Mouse (Mus musculus): ENCODE results near the gene Olfr1367. TPM values are rescaled to one million over a fixed set of nuclear protein-coding genes. Genes with fewer than 3 reads are reported as not detected.
"Not testable (repeated sequence)": the region's sequence is repeated elsewhere in the genome, so short reads cannot be mapped to it uniquely, and the experiment has no call there.

Olfr1367 gene
- polyA plus RNA-seq, 1 experiment from 2014 or later = not detected

- no peak overlapping the region for H3K4me2 ChIP-seq
- peaks cover 3% of the 10 kb centered on the region for H3K4me1 ChIP-seq (ENCODE audit: control insufficient read depth, insufficient read depth, low read length)
- no peaks in the 10 kb centered on the region for H3K9me3 ChIP-seq (replicated peaks; ENCODE audit: control insufficient read depth, low read length)
- H3K9ac ChIP-seq (ENCODE audit: low read depth, low read length) = no peak overlapping the region
- no peak overlapping the region for H3K4me3 ChIP-seq (ENCODE audit: low read depth, low read length)
- no peaks in the 10 kb centered on the region for H3K27me3 ChIP-seq (ENCODE audit: control insufficient read depth, insufficient read depth, low read length)
- 49% methylated on average over 6 of the region's 6 CpGs for WGBS (ENCODE audit: insufficient replicate concordance)
- H3K36me3 ChIP-seq (ENCODE audit: control insufficient read depth, insufficient read depth, low read length) = peaks cover 10% of the 10 kb centered on the region
- H3K27ac ChIP-seq (ENCODE audit: low read depth, low read length) = no peak overlapping the region
- no peak for ATAC-seq (replicated peaks; ENCODE audit: insufficient number of reproducible peaks, low FRiP score, low TSS enrichment)
Measured at GRCm38 (mm10) chr13:21366635-21367034, 19.9 kb downstream of the Olfr1367 start.

GRCm38 (mm10) chr13:21372700-21373099, 26.0 kb downstream of the Olfr1367 start:
- Histone ChIP-seq H3K27me3 (ENCODE audit: control insufficient read depth, insufficient read depth, low read length) (no peaks in the 10 kb centered on the region), H3K9me3 (replicated peaks; ENCODE audit: control insufficient read depth, low read length) (no peaks in the 10 kb centered on the region), H3K36me3 (ENCODE audit: control insufficient read depth, insufficient read depth, low read length) (peaks cover 7% of the 10 kb centered on the region), H3K9ac (ENCODE audit: low read depth, low read length) (no peak overlapping the region), H3K27ac (ENCODE audit: low read depth, low read length) (no peak overlapping the region), H3K4me2 (no peak overlapping the region), H3K4me1 (ENCODE audit: control insufficient read depth, insufficient read depth, low read length) (no peaks in the 10 kb centered on the region), H3K4me3 (ENCODE audit: low read depth, low read length) (no peak overlapping the region)
- no peak for ATAC-seq (replicated peaks; ENCODE audit: insufficient number of reproducible peaks, low FRiP score, low TSS enrichment)
- 81% methylated on average over 2 of the region's 2 CpGs for WGBS (ENCODE audit: insufficient replicate concordance)

DNA sequence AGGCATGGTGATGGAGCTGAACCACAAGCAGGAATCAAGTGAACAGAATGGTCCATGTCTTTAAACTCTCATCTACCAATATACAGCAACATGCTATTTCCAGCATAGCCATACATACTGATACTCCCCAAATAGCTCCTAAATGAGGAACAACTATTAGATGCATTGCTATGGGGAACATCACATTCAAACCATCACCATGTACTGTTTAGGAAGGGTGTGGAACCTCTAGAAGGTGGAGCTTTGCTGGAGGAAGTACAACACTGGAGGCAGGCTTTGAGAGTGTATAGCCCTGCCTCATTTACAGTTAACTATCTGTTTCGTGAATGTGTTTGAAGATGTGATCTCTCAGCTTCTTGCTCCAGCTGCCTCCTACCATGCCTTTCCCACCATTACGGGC, 31.1 kb downstream of the Olfr1367 start:
- Histone ChIP-seq H3K27ac (ENCODE audit: low read depth, low read length) (no peak overlapping the region), H3K4me3 (ENCODE audit: low read depth, low read length) (no peak overlapping the region), H3K36me3 (ENCODE audit: control insufficient read depth, insufficient read depth, low read length) (no peaks in the 10 kb centered on the region), H3K9me3 (replicated peaks; ENCODE audit: control insufficient read depth, low read length) (no peaks in the 10 kb centered on the region), H3K9ac (ENCODE audit: low read depth, low read length) (no peak overlapping the region), H3K4me1 (ENCODE audit: control insufficient read depth, insufficient read depth, low read length) (no peaks in the 10 kb centered on the region), H3K27me3 (ENCODE audit: control insufficient read depth, insufficient read depth, low read length) (no peaks in the 10 kb centered on the region), H3K4me2 (no peak overlapping the region)
- 86% methylated on average over 2 of the region's 2 CpGs for WGBS (ENCODE audit: insufficient replicate concordance)
- no peak for ATAC-seq (replicated peaks; ENCODE audit: insufficient number of reproducible peaks, low FRiP score, low TSS enrichment)

- no peak overlapping the region for H3K9ac ChIP-seq (ENCODE audit: low read depth, low read length)
- H3K4me1 ChIP-seq (ENCODE audit: control insufficient read depth, insufficient read depth, low read length) = no peaks in the 10 kb centered on the region
- no peaks in the 10 kb centered on the region for H3K9me3 ChIP-seq (replicated peaks; ENCODE audit: control insufficient read depth, low read length)
- H3K4me3 ChIP-seq (ENCODE audit: low read depth, low read length) = no peak overlapping the region
- no peak overlapping the region for H3K27ac ChIP-seq (ENCODE audit: low read depth, low read length)
- H3K36me3 ChIP-seq (ENCODE audit: control insufficient read depth, insufficient read depth, low read length) = peaks cover 37% of the 10 kb centered on the region
- no peaks in the 10 kb centered on the region for H3K27me3 ChIP-seq (ENCODE audit: control insufficient read depth, insufficient read depth, low read length)
- no peak overlapping the region for H3K4me2 ChIP-seq
- no peak for ATAC-seq (replicated peaks; ENCODE audit: insufficient number of reproducible peaks, low FRiP score, low TSS enrichment)
- WGBS (ENCODE audit: insufficient replicate concordance) = 90% methylated on average over 1 of the region's 1 CpGs
Measured at GRCm38 (mm10) chr13:21395211-21395610, 48.5 kb downstream of the Olfr1367 start.

DNA sequence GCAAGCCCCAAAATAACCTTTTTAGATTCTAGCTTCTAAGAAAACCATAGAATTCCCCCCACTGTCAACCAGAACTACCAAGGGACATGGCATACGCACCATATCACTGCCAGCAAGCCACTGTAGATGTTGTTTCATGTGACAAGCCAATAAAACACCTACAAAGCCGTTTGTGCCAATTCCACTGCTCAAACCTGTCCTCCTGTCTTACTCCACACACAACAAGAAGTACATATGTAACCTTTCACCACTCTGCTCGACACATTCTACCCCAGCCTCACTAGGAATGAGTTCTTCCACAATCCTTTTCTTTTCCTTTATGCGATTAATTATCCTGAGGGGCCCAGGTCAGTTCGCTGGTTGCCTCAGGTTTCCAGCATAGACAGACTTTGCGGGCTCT, 48.9 kb downstream of the Olfr1367 start:
- no peaks in the 10 kb centered on the region for H3K4me1 ChIP-seq (ENCODE audit: control insufficient read depth, insufficient read depth, low read length)
- H3K9me3 ChIP-seq (replicated peaks; ENCODE audit: control insufficient read depth, low read length) = no peaks in the 10 kb centered on the region
- 95% methylated on average over 6 of the region's 6 CpGs for WGBS (ENCODE audit: insufficient replicate concordance)
- H3K4me2 ChIP-seq = no peak overlapping the region
- ATAC-seq (replicated peaks; ENCODE audit: insufficient number of reproducible peaks, low FRiP score, low TSS enrichment) = no peak
- no peak overlapping the region for H3K9ac ChIP-seq (ENCODE audit: low read depth, low read length)
- H3K27ac ChIP-seq (ENCODE audit: low read depth, low read length) = no peak overlapping the region
- H3K36me3 ChIP-seq (ENCODE audit: control insufficient read depth, insufficient read depth, low read length) = peaks cover 33% of the 10 kb centered on the region
- H3K4me3 ChIP-seq (ENCODE audit: low read depth, low read length) = no peak overlapping the region
- no peaks in the 10 kb centered on the region for H3K27me3 ChIP-seq (ENCODE audit: control insufficient read depth, insufficient read depth, low read length)

DNA sequence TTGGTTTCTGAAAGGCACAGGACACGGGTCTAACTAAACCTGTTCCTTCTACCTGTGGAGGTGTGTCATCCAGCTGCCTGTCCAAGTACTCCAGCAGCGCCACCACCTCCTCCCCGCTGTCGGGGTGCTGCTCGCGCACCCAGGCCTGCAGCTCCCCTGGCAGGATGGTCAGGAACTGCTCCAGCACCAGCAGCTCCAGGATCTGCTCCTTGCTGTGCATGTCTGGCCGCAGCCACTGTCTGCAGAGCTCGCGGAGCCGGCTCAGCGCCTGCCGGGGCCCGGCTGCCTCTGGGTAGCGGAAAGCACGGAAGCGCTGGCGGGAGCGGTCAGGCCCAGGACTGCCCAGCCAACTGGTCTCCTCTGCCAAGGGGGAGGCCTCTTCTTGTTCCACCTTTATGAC, 49.3 kb downstream of the Olfr1367 start:
- not testable (repeated sequence) for H3K4me2 ChIP-seq; H3K27me3 ChIP-seq (ENCODE audit: control insufficient read depth, insufficient read depth, low read length); H3K4me3 ChIP-seq (ENCODE audit: low read depth, low read length); H3K9ac ChIP-seq (ENCODE audit: low read depth, low read length); H3K4me1 ChIP-seq (ENCODE audit: control insufficient read depth, insufficient read depth, low read length); H3K27ac ChIP-seq (ENCODE audit: low read depth, low read length); H3K9me3 ChIP-seq (replicated peaks; ENCODE audit: control insufficient read depth, low read length); ATAC-seq (replicated peaks; ENCODE audit: insufficient number of reproducible peaks, low FRiP score, low TSS enrichment)
- peaks cover 30% of the 10 kb centered on the region for H3K36me3 ChIP-seq (ENCODE audit: control insufficient read depth, insufficient read depth, low read length)
- WGBS (ENCODE audit: insufficient replicate concordance) = 91% methylated on average over 15 of the region's 18 CpGs

- peaks cover 8% of the 10 kb centered on the region; the same call in 1 of the 2 replicates for H3K4me1 ChIP-seq (ENCODE audit: control insufficient read depth, insufficient read depth, low read length)
- no peaks in the 10 kb centered on the region for H3K27me3 ChIP-seq (ENCODE audit: control insufficient read depth, insufficient read depth, low read length)
- H3K4me2 ChIP-seq = no peak overlapping the region
- 84% methylated on average over 2 of the region's 2 CpGs for WGBS (ENCODE audit: insufficient replicate concordance)
- H3K9ac ChIP-seq (ENCODE audit: low read depth, low read length) = no peak overlapping the region
- no peaks in the 10 kb centered on the region for H3K9me3 ChIP-seq (replicated peaks; ENCODE audit: control insufficient read depth, low read length)
- no peak overlapping the region for H3K4me3 ChIP-seq (ENCODE audit: low read depth, low read length)
- no peak for ATAC-seq (replicated peaks; ENCODE audit: insufficient number of reproducible peaks, low FRiP score, low TSS enrichment)
- no peak overlapping the region for H3K27ac ChIP-seq (ENCODE audit: low read depth, low read length)
- H3K36me3 ChIP-seq (ENCODE audit: control insufficient read depth, insufficient read depth, low read length) = peaks cover 20% of the 10 kb centered on the region
Measured at GRCm38 (mm10) chr13:21397486-21397885, 50.8 kb downstream of the Olfr1367 start.

Small RNA genes within 50 kb of the gene (microRNA-seq; reads per million reads assigned to microRNA genes)
- gene Mir6942 (ENCODE audit: borderline number of aligned reads) = not detected

Other genes with a start within 250 kb of the Olfr1367 start
- gene Olfr1369-ps1, start 235.4 kb upstream of the Olfr1367 start, polyA plus RNA-seq (2014; fragmentation: Nextera tagmentation; extraction: Ambion mirVana) = 0.06 TPM in 1 of 2 replicates, not detected in the other
- gene Olfr263, start 217.3 kb upstream of the Olfr1367 start, polyA plus RNA-seq (2014; fragmentation: Nextera tagmentation; extraction: Ambion mirVana) = not detected in 2 replicates
- gene Olfr1368, start 201.0 kb upstream of the Olfr1367 start, polyA plus RNA-seq (2014; fragmentation: Nextera tagmentation; extraction: Ambion mirVana) = not detected in 2 replicates
- gene Trim27, start 167.5 kb upstream of the Olfr1367 start, polyA plus RNA-seq (2014; fragmentation: Nextera tagmentation; extraction: Ambion mirVana) = 94.9 and 102 TPM in 2 replicates
- not detected in 2 replicates for gene Gpx5, start 54.2 kb upstream of the Olfr1367 start, polyA plus RNA-seq (2014; fragmentation: Nextera tagmentation; extraction: Ambion mirVana)
- not detected in 2 replicates for gene Gpx6, start 34.8 kb upstream of the Olfr1367 start, polyA plus RNA-seq (2014; fragmentation: Nextera tagmentation; extraction: Ambion mirVana)
- 9.3 and 9.9 TPM in 2 replicates for gene Zscan12, start 15.9 kb downstream of the Olfr1367 start, polyA plus RNA-seq (2014; fragmentation: Nextera tagmentation; extraction: Ambion mirVana)
- 69.5 and 71.3 TPM in 2 replicates for gene Zkscan3, start 55.8 kb downstream of the Olfr1367 start, polyA plus RNA-seq (2014; fragmentation: Nextera tagmentation; extraction: Ambion mirVana)
- gene Pgbd1, start 94.1 kb downstream of the Olfr1367 start, polyA plus RNA-seq (2014; fragmentation: Nextera tagmentation; extraction: Ambion mirVana) = 2.3 and 3.6 TPM in 2 replicates
- 20.3 and 26.7 TPM in 2 replicates for gene Zscan26, start 106.8 kb downstream of the Olfr1367 start, polyA plus RNA-seq (2014; fragmentation: Nextera tagmentation; extraction: Ambion mirVana)
- 2.0 and 2.6 TPM in 2 replicates for gene Nkapl, start 121.6 kb downstream of the Olfr1367 start, polyA plus RNA-seq (2014; fragmentation: Nextera tagmentation; extraction: Ambion mirVana)
- gene Zkscan4, start 132.0 kb downstream of the Olfr1367 start, polyA plus RNA-seq (2014; fragmentation: Nextera tagmentation; extraction: Ambion mirVana) = 1.2 and 1.8 TPM in 2 replicates
- gene Gm10065, start 132.5 kb downstream of the Olfr1367 start, polyA plus RNA-seq (2014; fragmentation: Nextera tagmentation; extraction: Ambion mirVana) = not detected in 2 replicates
- gene AK157302, start 148.3 kb downstream of the Olfr1367 start, polyA plus RNA-seq (2014; fragmentation: Nextera tagmentation; extraction: Ambion mirVana) = 0.14 and 0.46 TPM in 2 replicates
- 7.4 and 8.5 TPM in 2 replicates for gene Gm11273, start 154.5 kb downstream of the Olfr1367 start, polyA plus RNA-seq (2014; fragmentation: Nextera tagmentation; extraction: Ambion mirVana)
- gene Zkscan8, start 184.2 kb downstream of the Olfr1367 start, polyA plus RNA-seq (2014; fragmentation: Nextera tagmentation; extraction: Ambion mirVana) = 6.4 and 6.5 TPM in 2 replicates
- 0.14 and 0.15 TPM in 2 replicates for gene Olfr1366, start 195.9 kb downstream of the Olfr1367 start, polyA plus RNA-seq (2014; fragmentation: Nextera tagmentation; extraction: Ambion mirVana)
- gene Olfr1535, start 213.0 kb downstream of the Olfr1367 start, polyA plus RNA-seq (2014; fragmentation: Nextera tagmentation; extraction: Ambion mirVana) = not detected in 2 replicates
- gene Olfr1364, start 234.8 kb downstream of the Olfr1367 start, polyA plus RNA-seq (2014; fragmentation: Nextera tagmentation; extraction: Ambion mirVana) = not detected in 2 replicates

All from heart, embryonic 11.5 days (tissue).